Mouse (Mus musculus) CD4-positive naive resting alpha-beta T cell, adult 76 days (primary cell): ENCODE measurements around the gene 1700024G13Rik. TPM values are rescaled to one million over a fixed set of nuclear protein-coding genes. Genes with fewer than 3 reads are reported as not detected.

Experiments
- total RNA-seq: library from RNA; stranded (reverse); gene quantifications from one replicate; pipeline ENCODE4 v1.2.4, GENCODE M21; 2023

Gene 1700024G13Rik
- not detected for total RNA-seq

GRCm38 (mm10) chr14:32388196-32388595, at the start of gene 1700024G13Rik:
Gene 1700024G13Rik, minus strand, starts transcription at chr14:32388391.

Other genes starting within 250 kb of the 1700024G13Rik start
- gene Msmb, start 246.4 kb downstream of the 1700024G13Rik start, total RNA-seq = not detected
- gene Ncoa4, start 228.5 kb downstream of the 1700024G13Rik start, total RNA-seq = 95.6 TPM
- gene Timm23, start 186.5 kb downstream of the 1700024G13Rik start, total RNA-seq = 106 TPM
- 67.7 TPM for gene Parg, start 186.4 kb downstream of the 1700024G13Rik start, total RNA-seq
- gene Ogdhl, start 66.4 kb downstream of the 1700024G13Rik start, total RNA-seq = 0.35 TPM
- not detected for gene Slc18a3, start 76.5 kb upstream of the 1700024G13Rik start, total RNA-seq
- not detected for gene Chat, start 77.6 kb upstream of the 1700024G13Rik start, total RNA-seq
- gene Ercc6, start 125.1 kb upstream of the 1700024G13Rik start, total RNA-seq = 60.1 TPM
- not detected for gene Prrxl1, start 211.0 kb upstream of the 1700024G13Rik start, total RNA-seq